ENCODE assay signal across 11 mouse cellular contexts in the genomic region with DNA sequence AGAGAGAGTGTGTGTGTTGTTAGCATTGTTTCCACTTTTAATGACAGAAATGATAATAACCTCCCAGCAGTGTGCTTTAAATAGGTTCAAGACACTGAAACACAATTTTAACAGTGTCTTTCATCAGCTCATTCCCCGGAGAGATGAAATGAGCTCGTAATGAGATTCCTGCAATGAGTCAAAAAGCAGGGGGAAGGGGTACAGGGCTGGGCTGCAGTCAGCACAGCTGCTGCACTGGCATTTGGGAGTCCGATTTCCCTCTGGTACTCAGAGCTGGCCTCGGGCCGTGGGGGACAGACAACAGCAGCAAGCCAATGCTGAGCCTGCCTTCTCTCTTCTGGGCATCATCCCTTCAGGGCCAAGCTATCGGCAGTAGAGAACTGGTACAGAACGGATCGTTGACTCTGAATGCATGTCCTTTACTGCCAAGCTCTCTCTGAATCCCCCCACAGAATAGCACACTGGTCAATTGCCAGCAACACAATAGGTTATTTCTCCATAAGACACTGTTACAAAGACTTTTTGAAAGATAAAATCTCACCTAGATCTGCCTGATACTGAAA. TPM values are rescaled to one million over a fixed set of nuclear protein-coding genes. Genes with fewer than 3 reads are reported as not detected.
DNase-seq lines count a peak whose midpoint lies in the region; ATAC-seq and TF ChIP-seq lines count a peak whose summit lies in the region.
"Had no signal": no experiment of that assay in that cellular context is flagged by ENCODE, and none has a peak within 500 bp of the region (broad histone marks: within the 10 kb centered on the region; RNA-seq: fewer than 3 reads in every experiment).

No protein-coding gene starts in this region.

- H3K9ac ChIP-seq in CH12.LX (ENCODE audit: insufficient read depth, low read depth): no peak overlapping the region
- H3K9ac ChIP-seq in embryonic facial prominence, embryonic 11.5 days (replicated peaks; ENCODE audit: low read length): no peak overlapping the region
- no peak overlapping the region for H3K9ac ChIP-seq in midbrain, embryonic 14.5 days (replicated peaks; ENCODE audit: low read length)
- no peak overlapping the region for H3K9ac ChIP-seq in heart, embryonic 11.5 days (ENCODE audit: low read depth, low read length)
- H3K9ac ChIP-seq: limb, embryonic 15.5 days had no signal

- peaks cover 2% of the 10 kb centered on the region for H3K27me3 ChIP-seq in CH12.LX (replicated peaks)
- no peaks in the 10 kb centered on the region for H3K27me3 ChIP-seq in embryonic facial prominence, embryonic 11.5 days (ENCODE audit: control insufficient read depth, insufficient read depth, low read length)
- no peaks in the 10 kb centered on the region for H3K27me3 ChIP-seq in midbrain, embryonic 14.5 days (ENCODE audit: control insufficient read depth, insufficient read depth, low read length)
- H3K27me3 ChIP-seq in heart, embryonic 11.5 days (ENCODE audit: control insufficient read depth, insufficient read depth, low read length): no peaks in the 10 kb centered on the region
- H3K27me3 ChIP-seq: limb, embryonic 15.5 days had no signal

- H3K36me3 ChIP-seq in CH12.LX (replicated peaks in 1 of 2; ENCODE audit: control insufficient read depth in 1 of 2, insufficient read depth in 1 of 2, low read length in 1 of 2): no peaks in the 10 kb centered on the region
- H3K36me3 ChIP-seq in embryonic facial prominence, embryonic 11.5 days (replicated peaks; ENCODE audit: control insufficient read depth, insufficient read depth, low read depth, low read length): no peaks in the 10 kb centered on the region
- H3K36me3 ChIP-seq in midbrain, embryonic 14.5 days (ENCODE audit: control insufficient read depth, insufficient read depth, low read length): no peaks in the 10 kb centered on the region
- no peaks in the 10 kb centered on the region for H3K36me3 ChIP-seq in heart, embryonic 11.5 days (ENCODE audit: control insufficient read depth, insufficient read depth, low read length)
- H3K36me3 ChIP-seq: limb, embryonic 15.5 days had no signal

- in situ Hi-C loops in CH12.LX (cut with MboI; ENCODE audit: low pct_ligation_motif_present, low pct_unique_long_range_greater_than_20kb, low sequenced_read_pairs): no loop called here

- no peak overlapping the region for H3K4me3 ChIP-seq in CH12.LX (replicated peaks in 1 of 3; ENCODE audit: low read depth in 2 of 3, low read length in 2 of 3, poor library complexity in 1 of 3)
- H3K4me3 ChIP-seq in embryonic facial prominence, embryonic 11.5 days (ENCODE audit: low read depth, low read length): no peak overlapping the region
- H3K4me3 ChIP-seq in midbrain, embryonic 14.5 days (replicated peaks; ENCODE audit: low read depth, low read length): no peak overlapping the region
- no peak overlapping the region for H3K4me3 ChIP-seq in heart, embryonic 11.5 days (ENCODE audit: low read depth, low read length)
- H3K4me3 ChIP-seq: limb, embryonic 15.5 days had no signal

- peaks cover 8 to 11% of the 10 kb centered on the region in 2 experiments; a peak in 3 of 4 replicates for H3K4me1 ChIP-seq in CH12.LX (ENCODE audit: control insufficient read depth in 1 of 2, insufficient read depth in 2 of 2)
- H3K4me1 ChIP-seq in embryonic facial prominence, embryonic 11.5 days (ENCODE audit: control insufficient read depth, insufficient read depth, low read length): no peaks in the 10 kb centered on the region
- H3K4me1 ChIP-seq in midbrain, embryonic 14.5 days (ENCODE audit: control insufficient read depth, insufficient read depth, low read length): peaks cover 8% of the 10 kb centered on the region
- H3K4me1 ChIP-seq in heart, embryonic 11.5 days (ENCODE audit: control insufficient read depth, insufficient read depth, low read length): no peaks in the 10 kb centered on the region

- TF ChIP-seq POLR2A in CH12.LX (IDR thresholded peaks at IDR 0.05; ENCODE audit: low read depth, low read length): no peak

- no peaks in the 10 kb centered on the region for H3K79me2 ChIP-seq in CH12.LX (replicated peaks; ENCODE audit: control insufficient read depth, extremely low read depth, insufficient read depth, poor library complexity, severe bottlenecking)

- no peak for TF ChIP-seq CTCF in CH12.LX (conservative IDR thresholded peaks at IDR 0.05 in 1 of 2, IDR thresholded peaks at IDR 0.05 in 1 of 2; ENCODE audit: low read depth in 2 of 2, low read length in 2 of 2)

- DNase-seq in frontal cortex, postnatal 36 days (ENCODE audit: low spot score in 2 of 2): peak; percentile 3 to 8
- peak; percentile 43 for DNase-seq in CH12.LX (ENCODE audit: extremely low read depth)
- DNase-seq in embryonic facial prominence, embryonic 11.5 days (ENCODE audit: low spot score): peak; percentile 9
- DNase-seq in midbrain, embryonic 14.5 days: peak; percentile 61
- no peak for DNase-seq in adrenal gland, adult 2 months
- no peak for DNase-seq in adrenal gland, adult (ENCODE audit: inconsistent age in 2 of 2, low spot score in 1 of 2)
- DNase-seq: cerebellum, adult 9-11 months; thymus, postnatal 4 days had no signal

- peak; percentile 44; the same call in 1 of the 2 replicates for TF ChIP-seq EP300 in CH12.LX (IDR thresholded peaks at IDR 0.05; ENCODE audit: low read length)

- H3K9me3 ChIP-seq in CH12.LX (replicated peaks; ENCODE audit: low read length): no peaks in the 10 kb centered on the region
- H3K9me3 ChIP-seq in embryonic facial prominence, embryonic 11.5 days (replicated peaks; ENCODE audit: control insufficient read depth, low read length): no peaks in the 10 kb centered on the region
- no peaks in the 10 kb centered on the region for H3K9me3 ChIP-seq in midbrain, embryonic 14.5 days (ENCODE audit: control insufficient read depth, low read length)
- no peaks in the 10 kb centered on the region for H3K9me3 ChIP-seq in heart, embryonic 11.5 days (replicated peaks; ENCODE audit: control insufficient read depth, low read length)
- H3K9me3 ChIP-seq: limb, embryonic 15.5 days had no signal

- dilution Hi-C loops in CH12.LX (cut with MboI; ENCODE audit: extremely low pct_ligation_motif_present, extremely low pct_unique_long_range_greater_than_20kb, low sequenced_read_pairs): no loop called here

- no peak overlapping the region for H3K27ac ChIP-seq in CH12.LX (ENCODE audit: insufficient read depth, low read depth)
- no peak overlapping the region for H3K27ac ChIP-seq in embryonic facial prominence, embryonic 11.5 days (replicated peaks; ENCODE audit: low read depth, low read length)
- H3K27ac ChIP-seq in midbrain, embryonic 14.5 days (replicated peaks; ENCODE audit: low read depth, low read length): peak overlapping the region; percentile 67; the same call in 1 of the 2 replicates
- no peak overlapping the region for H3K27ac ChIP-seq in heart, embryonic 11.5 days (ENCODE audit: low read depth, low read length)
- H3K27ac ChIP-seq: limb, embryonic 15.5 days had no signal

- 37% methylated on average over 8 of the region's 8 CpGs for WGBS in embryonic facial prominence, embryonic 11.5 days
- 29% methylated on average over 8 of the region's 8 CpGs for WGBS in midbrain, embryonic 14.5 days
- 60% methylated on average over 8 of the region's 8 CpGs for WGBS in heart, embryonic 11.5 days (ENCODE audit: insufficient replicate concordance)

- no peak for ATAC-seq in frontal cortex, adult (ENCODE audit: low TSS enrichment)
- ATAC-seq in embryonic facial prominence, embryonic 11.5 days (replicated peaks; ENCODE audit: insufficient number of reproducible peaks, low FRiP score, low TSS enrichment, low read depth): no peak
- peak; percentile 40; the same call in 1 of the 2 replicates for ATAC-seq in midbrain, embryonic 14.5 days (ENCODE audit: low FRiP score, low TSS enrichment)
- no peak for ATAC-seq in heart, embryonic 11.5 days (replicated peaks; ENCODE audit: insufficient number of reproducible peaks, low FRiP score, low TSS enrichment)

- TF ChIP-seq RAD21 in CH12.LX (IDR thresholded peaks at IDR 0.05; ENCODE audit: low read depth, low read length): no peak

- peak overlapping the region; percentile 27; the same call in 1 of the 2 replicates for H3K4me2 ChIP-seq in CH12.LX (ENCODE audit: insufficient read depth, low read depth, poor library complexity, severe bottlenecking)
- H3K4me2 ChIP-seq in embryonic facial prominence, embryonic 11.5 days (ENCODE audit: low read depth, low read length): no peak overlapping the region
- peak overlapping the region; percentile 25; the same call in 1 of the 2 replicates for H3K4me2 ChIP-seq in midbrain, embryonic 14.5 days (ENCODE audit: low read length)
- H3K4me2 ChIP-seq in heart, embryonic 11.5 days: no peak overlapping the region
- H3K4me2 ChIP-seq: limb, embryonic 15.5 days had no signal

TF ChIP-seq in CH12.LX, 34 proteins besides CTCF, POLR2A, EP300 and RAD21:
- peak; percentile 73 for TF ChIP-seq IRF4 (IDR thresholded peaks at IDR 0.05; ENCODE audit: low read depth, low read length)
- TF ChIP-seq RCOR1 (conservative IDR thresholded peaks at IDR 0.05; ENCODE audit: low read depth, low read length): no peak
- TF ChIP-seq TBP (conservative IDR thresholded peaks at IDR 0.05; ENCODE audit: low read depth, low read length): no peak
- TF ChIP-seq MYC (IDR thresholded peaks at IDR 0.05; ENCODE audit: low read depth, low read length): no peak
- no peak for TF ChIP-seq KAT2A (IDR thresholded peaks at IDR 0.05; ENCODE audit: insufficient replicate concordance, low read length)
- 0 out of 2 replicates have a peak, but pooled peaks have one; percentile 23 for TF ChIP-seq ETS1 (conservative IDR thresholded peaks at IDR 0.05; ENCODE audit: low read depth, low read length)

RNA-seq across cellular contexts. Expression of gene Chchd3, which starts 34.7 kb away (rescaled TPM):
- total RNA-seq in CH12.LX (2012; rRNA removed): 116 and 125 TPM in 2 replicates
- 197 and 221 TPM in 2 replicates for total RNA-seq in CH12.LX (2014; rRNA removed)
- polyA plus RNA-seq in CH12.LX (2012; ENCODE audit: insufficient read length, low read depth): 133 and 163 TPM in 2 replicates
- 129 and 130 TPM in 2 replicates for polyA plus RNA-seq in embryonic facial prominence, embryonic 11.5 days (2014; fragmentation: Nextera tagmentation; extraction: Ambion mirVana)
- 109 and 110 TPM in 2 replicates for polyA plus RNA-seq in midbrain, embryonic 14.5 days (2014; fragmentation: Nextera tagmentation; extraction: Ambion mirVana)
- 176 and 182 TPM in 2 replicates for polyA plus RNA-seq in heart, embryonic 11.5 days (2014; fragmentation: Nextera tagmentation; extraction: Ambion mirVana)
- 100 to 1,000 TPM; 203 to 235 TPM for total RNA-seq in adrenal gland, adult 2 months (2021)
- 139 and 158 TPM in 2 replicates for polyA plus RNA-seq in adrenal gland, adult 2 months (2012; rRNA removed)

Comparison
In these comparisons a context has a peak if more than half of its experiments do, and no peak if none do; other contexts are left out.
1. DNase-seq: peak in frontal cortex, postnatal 36 days (2 of 2), CH12.LX (single experiment), embryonic facial prominence, embryonic 11.5 days (single experiment) and midbrain, embryonic 14.5 days (single experiment); none in adrenal gland, adult 2 months (single experiment) and adrenal gland, adult (0 of 2).
2. H3K4me2 ChIP-seq: peak in CH12.LX (single experiment) and midbrain, embryonic 14.5 days (single experiment); none in embryonic facial prominence, embryonic 11.5 days (single experiment) and heart, embryonic 11.5 days (single experiment).